Mouse (Mus musculus): ENCODE measurements around the gene Ms4a14. TPM values are rescaled to one million over a fixed set of nuclear protein-coding genes. Genes with fewer than 3 reads are reported as not detected.

Ms4a14 gene
- polyA plus RNA-seq (2015; fragmentation: Nextera tagmentation; extraction: Ambion mirVana), result 0.07 and 0.11 TPM in 2 replicates

- no peaks in the 10 kb centered on the region for H3K9me3 ChIP-seq (replicated peaks; ENCODE audit: low read length)
- H3K4me3 ChIP-seq (replicated peaks; ENCODE audit: low read depth, low read length), result no peak within 1 kb of the TSS
- 64% methylated on average over 1 of the region's 1 CpGs for WGBS
- no peak for TF ChIP-seq CTCF (IDR thresholded peaks at IDR 0.05; ENCODE audit: low read depth)
- no peak within 1 kb of the TSS for H3K27ac ChIP-seq
- H3K9ac ChIP-seq (ENCODE audit: low read depth, low read length), result no peak within 1 kb of the TSS
- H3K4me1 ChIP-seq (replicated peaks; ENCODE audit: insufficient read depth, low read length), result no peaks in the 10 kb centered on the region
- no peak within 1 kb of the TSS for H3K4me2 ChIP-seq (ENCODE audit: low read length)
- no peak for DNase-seq (ENCODE audit: low spot score)
- no peak for ATAC-seq (replicated peaks; ENCODE audit: low FRiP score, low read depth)
- no peaks in the 10 kb centered on the region for H3K36me3 ChIP-seq (ENCODE audit: insufficient read depth, low read length)
- no peaks in the 10 kb centered on the region for H3K27me3 ChIP-seq (ENCODE audit: insufficient read depth, low read length)
Measured at GRCm38 (mm10) chr19:11314354-11314753, at the start of gene Ms4a14. Gene Ms4a14, minus strand, starts transcription at chr19:11314454.

DNA sequence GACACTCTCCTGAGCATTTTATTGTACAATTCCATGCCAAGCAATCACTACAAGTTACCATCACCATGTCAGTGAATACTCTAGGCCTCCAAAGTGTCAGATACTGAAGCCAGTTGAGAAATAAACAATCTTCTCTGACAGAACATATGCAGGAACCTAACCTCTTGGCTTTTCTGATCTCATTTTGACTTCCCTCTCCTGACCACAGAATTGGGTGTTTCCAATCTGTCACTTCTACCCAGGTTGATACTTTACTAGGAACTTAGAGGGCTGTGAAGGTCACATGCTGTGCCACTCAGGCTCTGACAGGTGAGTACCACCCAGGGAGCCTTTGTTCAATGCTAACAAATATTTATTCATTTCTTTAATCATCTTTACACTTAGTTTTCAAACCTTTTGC is 47.7 kb upstream of the Ms4a14 start:
- Histone ChIP-seq H3K4me3 (replicated peaks; ENCODE audit: low read depth, low read length) (no peak overlapping the region), H3K4me1 (replicated peaks; ENCODE audit: insufficient read depth, low read length) (no peaks in the 10 kb centered on the region), H3K27ac (no peak overlapping the region), H3K36me3 (ENCODE audit: insufficient read depth, low read length) (no peaks in the 10 kb centered on the region), H3K27me3 (ENCODE audit: insufficient read depth, low read length) (no peaks in the 10 kb centered on the region), H3K9ac (ENCODE audit: low read depth, low read length) (no peak overlapping the region), H3K9me3 (replicated peaks; ENCODE audit: low read length) (no peaks in the 10 kb centered on the region), H3K4me2 (ENCODE audit: low read length) (no peak overlapping the region)
- no peak for ATAC-seq (replicated peaks; ENCODE audit: low FRiP score, low read depth)
- TF ChIP-seq CTCF (IDR thresholded peaks at IDR 0.05; ENCODE audit: low read depth), result no peak
- no peak for DNase-seq (ENCODE audit: low spot score)

DNA sequence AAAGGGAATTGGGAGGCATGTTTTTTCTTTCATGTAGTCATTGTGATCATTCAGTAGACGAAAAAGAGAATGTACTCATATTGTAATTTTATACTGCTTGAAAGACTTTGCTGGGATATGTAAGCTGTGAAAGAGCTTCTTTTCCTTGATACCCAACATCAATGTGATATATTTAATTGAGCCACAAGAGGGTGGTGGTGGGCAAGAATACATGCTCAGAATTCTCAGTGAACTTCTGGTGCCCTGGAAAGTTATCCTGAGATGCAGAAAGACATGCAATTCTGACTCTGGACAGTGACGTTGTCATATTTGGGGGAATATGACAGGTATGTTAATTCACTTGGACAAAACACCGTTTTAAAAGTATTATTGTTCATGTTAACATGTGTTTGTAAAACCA is 45.9 kb upstream of the Ms4a14 start:
- WGBS, result 60% methylated on average over 3 of the region's 3 CpGs
- no peak overlapping the region for H3K4me2 ChIP-seq (ENCODE audit: low read length)
- TF ChIP-seq CTCF (IDR thresholded peaks at IDR 0.05; ENCODE audit: low read depth), result peak; percentile 57
- no peaks in the 10 kb centered on the region for H3K9me3 ChIP-seq (replicated peaks; ENCODE audit: low read length)
- H3K4me3 ChIP-seq (replicated peaks; ENCODE audit: low read depth, low read length), result no peak overlapping the region
- ATAC-seq (replicated peaks; ENCODE audit: low FRiP score, low read depth) (no peak), DNase-seq (ENCODE audit: low spot score) (no peak)
- no peak overlapping the region for H3K27ac ChIP-seq
- no peaks in the 10 kb centered on the region for H3K36me3 ChIP-seq (ENCODE audit: insufficient read depth, low read length)
- no peak overlapping the region for H3K9ac ChIP-seq (ENCODE audit: low read depth, low read length)
- no peaks in the 10 kb centered on the region for H3K4me1 ChIP-seq (replicated peaks; ENCODE audit: insufficient read depth, low read length)
- H3K27me3 ChIP-seq (ENCODE audit: insufficient read depth, low read length), result no peaks in the 10 kb centered on the region

GRCm38 (mm10) chr19:11355730-11356129 is 41.5 kb upstream of the Ms4a14 start:
- H3K27me3 ChIP-seq (ENCODE audit: insufficient read depth, low read length), result no peaks in the 10 kb centered on the region
- no peaks in the 10 kb centered on the region for H3K9me3 ChIP-seq (replicated peaks; ENCODE audit: low read length)
- DNase-seq (ENCODE audit: low spot score) (no peak), ATAC-seq (replicated peaks; ENCODE audit: low FRiP score, low read depth) (no peak)
- no peak overlapping the region for H3K4me2 ChIP-seq (ENCODE audit: low read length)
- no peaks in the 10 kb centered on the region for H3K36me3 ChIP-seq (ENCODE audit: insufficient read depth, low read length)
- no peak overlapping the region for H3K9ac ChIP-seq (ENCODE audit: low read depth, low read length)
- no peak overlapping the region for H3K27ac ChIP-seq
- H3K4me3 ChIP-seq (replicated peaks; ENCODE audit: low read depth, low read length), result no peak overlapping the region
- no peaks in the 10 kb centered on the region for H3K4me1 ChIP-seq (replicated peaks; ENCODE audit: insufficient read depth, low read length)
- WGBS, result 84% methylated on average over 7 of the region's 7 CpGs
- no peak for TF ChIP-seq CTCF (IDR thresholded peaks at IDR 0.05; ENCODE audit: low read depth)

DNA sequence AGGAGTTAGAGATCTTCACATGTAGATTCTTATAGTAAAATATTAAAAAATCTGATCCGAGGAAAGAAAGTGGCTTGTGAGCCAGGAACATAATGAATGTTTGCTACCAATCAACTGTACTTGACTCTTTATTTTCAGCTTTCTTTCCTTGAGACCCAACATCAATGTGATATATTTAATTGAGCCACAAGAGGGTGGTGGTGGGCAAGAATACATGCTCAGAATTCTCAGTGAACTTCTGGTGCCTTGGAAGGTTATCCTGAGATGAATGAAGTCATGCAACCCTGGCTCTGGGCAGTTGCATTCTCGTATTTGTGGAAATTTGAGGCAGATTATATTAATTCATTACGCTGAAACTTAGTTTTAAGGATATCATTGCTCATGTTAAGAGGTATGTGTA is 37.6 kb upstream of the Ms4a14 start:
- Histone ChIP-seq H3K27ac (no peak overlapping the region), H3K36me3 (ENCODE audit: insufficient read depth, low read length) (no peaks in the 10 kb centered on the region), H3K4me2 (ENCODE audit: low read length) (no peak overlapping the region), H3K9me3 (replicated peaks; ENCODE audit: low read length) (no peaks in the 10 kb centered on the region), H3K4me1 (replicated peaks; ENCODE audit: insufficient read depth, low read length) (no peaks in the 10 kb centered on the region), H3K27me3 (ENCODE audit: insufficient read depth, low read length) (no peaks in the 10 kb centered on the region), H3K4me3 (replicated peaks; ENCODE audit: low read depth, low read length) (no peak overlapping the region), H3K9ac (ENCODE audit: low read depth, low read length) (no peak overlapping the region)
- peak; percentile 57 for TF ChIP-seq CTCF (IDR thresholded peaks at IDR 0.05; ENCODE audit: low read depth)
- WGBS, result 44% methylated on average over 3 of the region's 3 CpGs
- ATAC-seq (replicated peaks; ENCODE audit: low FRiP score, low read depth) (no peak), DNase-seq (ENCODE audit: low spot score) (peak; percentile 15)

- peak; percentile 54 for DNase-seq (ENCODE audit: low spot score)
- no peak overlapping the region for H3K4me3 ChIP-seq (replicated peaks; ENCODE audit: low read depth, low read length)
- H3K4me1 ChIP-seq (replicated peaks; ENCODE audit: insufficient read depth, low read length), result no peaks in the 10 kb centered on the region
- H3K4me2 ChIP-seq (ENCODE audit: low read length), result no peak overlapping the region
- 53% methylated on average over 7 of the region's 7 CpGs for WGBS
- H3K9me3 ChIP-seq (replicated peaks; ENCODE audit: low read length), result no peaks in the 10 kb centered on the region
- TF ChIP-seq CTCF (IDR thresholded peaks at IDR 0.05; ENCODE audit: low read depth), result peak; percentile 60
- no peak overlapping the region for H3K9ac ChIP-seq (ENCODE audit: low read depth, low read length)
- H3K27me3 ChIP-seq (ENCODE audit: insufficient read depth, low read length), result no peaks in the 10 kb centered on the region
- ATAC-seq (replicated peaks; ENCODE audit: low FRiP score, low read depth), result peak; percentile 87
- H3K27ac ChIP-seq, result no peak overlapping the region
- no peaks in the 10 kb centered on the region for H3K36me3 ChIP-seq (ENCODE audit: insufficient read depth, low read length)
Measured at GRCm38 (mm10) chr19:11349698-11350481, 35.6 kb upstream of the Ms4a14 start.

DNA sequence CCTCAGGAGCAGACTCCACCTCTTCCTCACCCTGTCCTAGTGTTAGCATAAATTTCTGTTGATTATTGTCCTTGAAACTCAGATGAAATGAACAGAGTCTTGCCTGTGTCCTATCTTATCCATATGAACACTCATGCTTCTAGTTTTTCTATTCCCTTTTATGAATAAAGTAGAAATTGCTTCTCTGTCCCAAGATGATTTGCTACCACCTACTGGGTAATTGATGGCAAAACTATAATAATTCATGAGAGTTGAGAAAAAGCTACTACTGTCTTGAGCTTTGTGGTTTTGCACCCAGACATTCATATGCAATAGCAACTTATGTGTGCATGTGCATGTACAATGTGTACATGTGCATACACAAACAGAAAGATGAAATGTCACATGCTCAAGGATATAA is 29.7 kb upstream of the Ms4a14 start:
- no peak for DNase-seq (ENCODE audit: low spot score)
- Histone ChIP-seq H3K27ac (no peak overlapping the region), H3K9ac (ENCODE audit: low read depth, low read length) (no peak overlapping the region), H3K4me3 (replicated peaks; ENCODE audit: low read depth, low read length) (no peak overlapping the region), H3K27me3 (ENCODE audit: insufficient read depth, low read length) (no peaks in the 10 kb centered on the region), H3K36me3 (ENCODE audit: insufficient read depth, low read length) (no peaks in the 10 kb centered on the region), H3K9me3 (replicated peaks; ENCODE audit: low read length) (no peaks in the 10 kb centered on the region), H3K4me2 (ENCODE audit: low read length) (no peak overlapping the region), H3K4me1 (replicated peaks; ENCODE audit: insufficient read depth, low read length) (no peaks in the 10 kb centered on the region)
- no peak for ATAC-seq (replicated peaks; ENCODE audit: low FRiP score, low read depth)
- no peak for TF ChIP-seq CTCF (IDR thresholded peaks at IDR 0.05; ENCODE audit: low read depth)

All from kidney, postnatal 0 days (tissue).